Mouse (Mus musculus) spleen, postnatal 0 days (tissue): ENCODE measurements around the gene Plekhn1. TPM values are rescaled to one million over a fixed set of nuclear protein-coding genes. Genes with fewer than 3 reads are reported as not detected.

Experiments
- polyA plus RNA-seq: library from polyadenylated mRNA; unstranded; fragments of >200 nt; fragmentation: Nextera tagmentation; extraction: Ambion mirVana; gene quantifications from 2 replicates; pipeline ENCODE4 v1.2.1, GENCODE M21; 2015

Plekhn1 gene
- 5.6 and 7.4 TPM in 2 replicates for polyA plus RNA-seq

DNA sequence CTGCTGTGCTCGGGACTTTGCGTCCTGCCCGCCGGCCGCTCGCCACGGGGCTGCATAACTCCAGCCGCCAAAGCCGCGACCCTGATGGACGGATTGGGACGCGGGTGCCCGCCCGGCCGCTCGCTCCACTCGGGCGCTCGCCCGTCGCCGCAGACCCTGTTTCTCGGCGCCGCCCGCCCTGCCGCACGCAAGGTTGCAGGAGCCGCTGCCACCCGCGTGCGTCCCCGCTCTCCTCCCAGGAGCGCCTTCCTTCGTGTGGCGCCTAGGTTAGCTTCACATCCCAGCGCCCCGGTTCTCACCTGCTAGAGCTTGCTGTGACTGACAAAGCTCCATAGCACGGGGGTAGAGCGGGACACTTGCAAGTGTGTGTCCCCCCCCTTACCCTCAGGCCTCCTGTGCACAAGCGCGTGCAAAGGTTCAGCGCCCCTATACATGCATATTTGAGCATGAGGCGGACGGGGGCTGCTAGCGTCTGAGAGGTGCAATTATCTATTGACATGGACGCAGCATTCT, at the start of gene Plekhn1:
Plekhn1 (minus strand) TSS at position 157 of the 513 bp plus-strand sequence.

DNA sequence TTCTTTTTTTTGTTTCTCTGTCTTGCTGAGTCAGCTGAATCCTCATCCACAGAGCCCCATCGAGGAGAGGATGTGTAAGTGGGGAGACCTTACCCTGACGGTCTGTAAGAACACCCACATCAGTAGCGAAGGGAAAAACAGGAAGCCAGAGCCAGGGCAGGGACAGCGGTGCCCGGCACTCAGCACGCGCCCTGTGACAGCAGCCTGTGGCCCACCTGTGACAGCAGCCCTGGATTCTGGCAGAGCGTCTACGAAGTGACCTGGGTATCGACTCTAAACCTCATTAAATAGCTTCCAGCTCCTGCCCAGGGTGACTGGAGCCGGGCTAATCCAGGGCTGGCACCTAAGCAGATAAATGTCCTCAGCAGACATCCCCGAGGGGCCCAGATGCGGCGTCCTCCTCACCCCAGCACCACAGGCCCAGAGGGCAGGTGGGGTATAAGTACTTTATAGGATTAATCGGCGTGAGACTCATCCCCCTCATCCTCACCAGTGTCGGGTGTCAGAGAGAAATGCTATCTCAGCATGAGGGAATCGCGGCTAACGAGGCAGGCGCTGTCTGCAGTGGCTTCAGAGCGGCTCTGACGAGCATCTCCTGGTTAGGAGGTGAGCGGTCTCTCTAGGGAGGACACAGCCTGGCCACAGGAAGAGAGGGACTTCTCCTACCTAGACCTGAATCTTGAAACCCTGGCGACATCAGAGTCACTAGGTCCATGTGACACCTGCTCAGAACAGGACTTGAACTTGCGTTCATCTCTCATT, 20.6 kb upstream of the Plekhn1 start, which contains the start of gene Samd11:
Samd11 (minus strand) TSS at position 580 of the 762 bp plus-strand sequence.

DNA sequence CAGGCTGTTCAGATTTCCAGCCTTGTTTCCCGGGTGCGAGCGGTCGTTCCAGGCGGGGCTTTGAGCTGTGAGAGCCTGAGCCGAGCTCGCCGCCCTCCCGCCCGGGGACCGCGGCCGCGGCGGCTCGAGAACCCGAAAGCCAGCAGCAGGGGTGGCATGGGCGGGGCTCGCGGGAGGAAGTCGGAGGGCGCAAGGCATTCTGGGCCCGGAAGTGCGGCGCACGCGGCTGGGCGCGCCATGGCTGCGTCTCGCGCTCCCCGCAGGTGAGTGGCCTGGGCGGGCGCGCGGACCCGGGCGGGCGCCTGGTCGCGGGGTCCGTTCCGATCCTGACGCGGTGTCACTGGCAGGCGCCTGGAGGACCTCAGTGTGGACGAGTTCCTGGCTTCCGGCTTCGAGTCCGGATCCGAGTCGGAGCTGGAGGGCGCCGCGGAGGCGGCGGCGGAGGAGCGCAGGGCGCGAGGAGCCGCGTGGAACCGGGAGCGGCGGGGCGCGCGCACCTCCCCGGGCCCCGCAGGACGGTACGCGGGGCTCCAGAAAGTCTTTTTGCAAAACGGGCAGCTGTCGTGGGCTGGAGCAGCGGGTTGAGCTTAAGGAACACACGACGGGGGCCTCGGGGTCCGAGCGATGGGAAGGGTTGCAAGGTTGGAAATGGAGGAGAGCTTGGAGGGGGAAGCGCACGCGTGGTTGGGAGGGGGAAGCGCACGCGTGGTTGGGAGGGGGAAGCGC, 1.3 kb upstream of the Plekhn1 start, which contains the start of gene Noc2l:
Noc2l (plus strand) TSS at position 203 of the 726 bp plus-strand sequence.

DNA sequence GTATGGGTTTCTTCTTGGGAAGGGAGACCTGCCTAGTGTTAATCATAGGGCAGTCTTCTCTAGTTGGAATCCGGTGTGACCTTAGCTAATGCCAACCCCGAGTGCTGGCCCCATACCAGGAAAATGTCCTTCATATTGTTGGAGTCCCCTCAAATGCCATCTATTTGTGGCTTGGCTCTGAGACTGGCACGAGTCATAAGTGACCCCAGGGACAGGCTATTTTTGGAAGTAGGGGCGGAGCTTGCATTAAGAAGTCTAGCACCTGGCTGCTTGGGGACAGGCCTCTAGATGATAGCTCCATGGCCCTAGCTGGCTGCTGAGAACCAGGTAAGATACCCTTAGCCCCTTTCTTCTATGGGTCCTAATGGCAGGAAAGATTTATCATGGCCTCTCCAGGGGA, 19.0 kb downstream of the Plekhn1 start, which contains the start of gene Perm1:
Perm1 (plus strand) TSS at position 220 of the 400 bp plus-strand sequence.

DNA sequence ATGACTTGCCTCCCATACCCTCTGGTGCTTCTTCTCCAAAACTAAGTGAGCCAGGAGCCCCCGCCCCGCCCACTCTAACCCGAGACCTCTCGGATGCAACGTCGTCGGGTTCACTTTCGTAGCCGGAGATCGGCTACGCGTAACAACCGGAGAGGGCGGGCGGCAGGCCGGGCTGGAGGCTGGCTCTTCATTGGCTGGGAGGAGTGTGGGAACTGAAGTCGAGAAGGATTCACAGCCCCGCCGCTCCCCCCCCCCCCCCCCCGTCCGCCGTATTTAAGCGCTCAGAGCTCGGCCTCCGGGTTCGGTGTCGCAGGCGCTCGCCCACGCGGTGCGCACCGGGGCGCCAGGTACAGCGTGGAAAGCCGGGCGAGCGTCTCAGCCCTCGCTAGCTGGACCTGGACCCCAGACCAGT, 31.6 kb downstream of the Plekhn1 start, which contains the start of gene AW011738:
AW011738 (plus strand) TSS at position 304 of the 412 bp plus-strand sequence.

DNA sequence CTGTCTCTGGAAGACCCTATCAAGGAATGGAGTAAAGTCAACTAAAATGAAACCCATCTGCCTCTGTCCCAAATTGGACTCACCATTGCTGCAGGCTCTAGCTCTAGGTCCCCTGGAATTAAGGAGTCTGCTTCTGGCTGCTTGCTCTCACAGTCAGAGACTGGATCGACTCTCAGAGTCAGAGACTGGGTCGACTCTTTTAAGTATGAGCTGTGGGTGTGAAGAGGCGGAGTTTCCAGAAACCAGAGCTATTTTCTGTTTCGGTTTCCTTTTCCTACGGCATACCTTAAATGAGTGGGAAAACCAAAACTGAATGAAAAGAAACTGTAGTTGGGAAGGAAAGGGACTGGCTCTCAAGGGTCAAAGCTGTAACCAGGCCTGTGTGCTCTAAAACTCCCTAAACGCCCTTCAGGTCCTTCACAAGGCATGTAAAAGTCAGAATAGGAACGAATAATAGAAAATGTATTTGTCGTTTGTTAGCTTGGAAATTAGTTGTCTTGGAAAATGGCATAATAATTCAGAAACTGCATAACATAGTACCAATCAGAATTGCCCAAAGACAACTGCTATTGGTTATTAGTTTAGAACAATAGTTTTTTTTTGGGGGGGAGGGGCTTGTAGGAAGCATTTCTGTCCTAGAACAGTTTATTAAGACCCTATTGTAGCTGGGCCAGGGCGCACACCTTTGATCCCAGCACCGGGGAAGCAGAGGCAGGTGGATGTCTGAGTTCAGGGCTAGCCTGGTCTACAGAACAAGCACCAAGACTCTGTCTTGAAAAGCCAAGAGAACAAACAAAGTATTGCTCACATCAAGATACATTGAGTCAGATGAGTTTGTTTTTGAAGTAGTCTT, 33.8 kb downstream of the Plekhn1 start, which contains the start of gene Isg15:
Isg15 (minus strand) TSS at position 196 of the 853 bp plus-strand sequence.

DNA sequence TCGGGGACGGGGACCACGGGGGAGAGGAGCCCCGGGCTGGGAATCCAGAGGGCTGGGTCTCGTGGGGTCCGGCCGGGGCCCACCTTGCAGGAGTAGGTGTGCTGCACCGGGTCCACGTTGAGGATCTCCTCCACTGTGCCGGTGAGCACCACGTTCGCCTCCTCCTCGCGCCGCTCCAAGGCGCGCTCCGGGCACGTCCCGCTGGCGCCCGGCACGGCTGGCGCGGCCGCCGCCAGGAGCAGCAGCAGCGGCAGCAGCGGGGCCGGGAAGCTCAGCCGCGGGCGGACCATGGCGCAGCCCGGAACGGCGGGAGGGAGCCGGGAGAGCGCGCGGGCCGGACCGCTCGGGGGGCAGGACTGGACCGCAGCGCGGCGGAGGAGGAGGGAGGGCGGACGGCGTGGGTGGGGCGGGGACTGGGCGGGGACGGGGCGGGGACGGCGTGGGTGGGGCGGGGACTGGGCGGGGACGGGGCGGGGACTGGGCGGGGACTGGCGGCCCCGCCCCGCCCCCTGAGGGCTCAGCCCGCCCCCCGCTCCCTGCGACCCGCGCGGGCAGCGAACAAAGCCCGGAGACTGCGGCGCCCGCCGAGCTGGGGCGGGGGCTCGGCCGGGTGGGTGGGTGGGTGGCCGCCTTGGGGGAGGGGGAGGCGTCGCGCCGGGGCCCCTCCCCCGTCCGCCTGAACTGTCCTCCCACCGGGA, 37.4 kb downstream of the Plekhn1 start, which contains the start of gene Agrn:
Agrn (minus strand) TSS at position 358 of the 698 bp plus-strand sequence.

Other genes with a start within 250 kb of the Plekhn1 start
- 6.3 and 6.5 TPM in 2 replicates for gene B3galt6, start 242.2 kb downstream of the Plekhn1 start, polyA plus RNA-seq
- gene Sdf4, start 242.0 kb downstream of the Plekhn1 start, polyA plus RNA-seq: 104 and 111 TPM in 2 replicates
- 1.2 and 1.3 TPM in 2 replicates for gene Tnfrsf4, start 221.0 kb downstream of the Plekhn1 start, polyA plus RNA-seq
- gene Tnfrsf18, start 208.7 kb downstream of the Plekhn1 start, polyA plus RNA-seq: 1.2 and 2.7 TPM in 2 replicates
- 0.16 and 0.45 TPM in 2 replicates for gene Ttll10, start 175.4 kb downstream of the Plekhn1 start, polyA plus RNA-seq
- gene 9430015G10Rik, start 124.9 kb downstream of the Plekhn1 start, polyA plus RNA-seq: 8.9 and 9.5 TPM in 2 replicates
- 0.17 and 0.21 TPM in 2 replicates for gene Rnf223, start 104.3 kb downstream of the Plekhn1 start, polyA plus RNA-seq
- gene Agrn, start 37.4 kb downstream of the Plekhn1 start, polyA plus RNA-seq: 16.2 and 22.4 TPM in 2 replicates
- gene Isg15, start 34.0 kb downstream of the Plekhn1 start, polyA plus RNA-seq: 77.6 and 109 TPM in 2 replicates
- gene AW011738, start 31.6 kb downstream of the Plekhn1 start, polyA plus RNA-seq: 3.3 TPM in 2 replicates
- 0.25 and 0.34 TPM in 2 replicates for gene Perm1, start 19.0 kb downstream of the Plekhn1 start, polyA plus RNA-seq
- 52.4 and 53.7 TPM in 2 replicates for gene Noc2l, start 1.2 kb upstream of the Plekhn1 start, polyA plus RNA-seq
- 24.4 and 25.3 TPM in 2 replicates for gene Samd11, start 20.8 kb upstream of the Plekhn1 start, polyA plus RNA-seq
- not detected in 2 replicates for gene Vmn2r-ps159, start 96.2 kb upstream of the Plekhn1 start, polyA plus RNA-seq